Mouse (Mus musculus): ENCODE data around the gene Tubg2. TPM values are rescaled to one million over a fixed set of nuclear protein-coding genes. Genes with fewer than 3 reads are reported as not detected.

Gene Tubg2
- polyA plus RNA-seq, 1 experiment from 2014 or later: 6.3 TPM

DNA sequence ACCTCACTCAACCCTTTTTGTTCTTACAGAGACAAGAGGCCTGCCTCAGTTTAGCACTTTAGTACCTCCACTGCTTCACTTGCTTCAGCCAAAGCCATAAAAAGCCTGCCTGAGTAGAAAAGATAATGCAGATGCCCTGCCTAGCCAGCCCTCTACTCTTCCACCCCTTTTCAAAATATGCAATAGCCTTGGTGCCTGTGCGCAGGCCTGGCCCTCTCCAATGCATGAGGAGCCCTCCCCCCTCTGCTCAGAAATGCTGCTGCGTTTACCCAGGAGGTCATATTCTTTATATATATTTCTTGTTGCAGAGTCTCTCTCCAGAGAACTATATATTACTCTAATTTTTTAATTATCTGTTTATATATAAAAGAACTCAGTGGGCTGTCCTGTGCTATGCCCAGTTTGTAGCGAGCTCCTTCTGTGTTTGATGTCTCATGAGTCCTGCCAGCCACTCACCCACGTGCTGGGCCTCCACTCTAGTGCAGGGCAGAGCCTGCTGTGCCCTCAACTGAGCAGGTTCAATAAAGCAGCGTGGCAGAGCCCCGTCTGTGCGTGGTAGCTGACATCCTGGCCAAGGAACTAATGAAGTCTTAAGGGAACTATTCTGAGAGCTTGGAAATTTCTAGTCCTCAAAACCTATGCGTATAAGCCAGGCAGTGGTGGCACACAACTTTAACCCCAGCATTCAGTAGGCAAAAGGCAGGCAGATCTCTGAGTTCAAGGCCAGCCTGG, 34.6 kb downstream of the Tubg2 start:
- Histone ChIP-seq H3K4me2 (no peak overlapping the region), H3K27me3 (no peaks in the 10 kb centered on the region), H3K27ac (peak overlapping the region; percentile 72; the same call in 1 of the 2 replicates), H3K4me1 (replicated peaks) (peaks cover 27% of the 10 kb centered on the region), H3K4me3 (replicated peaks) (no peak overlapping the region), H3K36me3 (peaks cover 29% of the 10 kb centered on the region), H3K9ac (replicated peaks) (0 out of 2 replicates have a peak overlapping the region, but pooled peaks have one; percentile 23), H3K9me3 (no peaks in the 10 kb centered on the region)
- ATAC-seq (ENCODE audit: insufficient number of reproducible peaks, insufficient read depth, low FRiP score, low TSS enrichment, low read depth): no peak
- WGBS: 40% methylated on average over 8 of the region's 8 CpGs

- no peak overlapping the region for H3K9ac ChIP-seq (replicated peaks)
- H3K27me3 ChIP-seq: no peaks in the 10 kb centered on the region
- no peak overlapping the region for H3K4me3 ChIP-seq (replicated peaks)
- peaks cover 27% of the 10 kb centered on the region for H3K4me1 ChIP-seq (replicated peaks)
- H3K4me2 ChIP-seq: no peak overlapping the region
- H3K36me3 ChIP-seq: peaks cover 38% of the 10 kb centered on the region
- 41% methylated on average over 17 of the region's 17 CpGs for WGBS
- no peaks in the 10 kb centered on the region for H3K9me3 ChIP-seq
- H3K27ac ChIP-seq: peak overlapping the region; percentile 69; the same call in 1 of the 2 replicates
- ATAC-seq (ENCODE audit: insufficient number of reproducible peaks, insufficient read depth, low FRiP score, low TSS enrichment, low read depth): no peak
Measured at GRCm38 (mm10) chr11:101190913-101191907, 35.5 kb downstream of the Tubg2 start.

DNA sequence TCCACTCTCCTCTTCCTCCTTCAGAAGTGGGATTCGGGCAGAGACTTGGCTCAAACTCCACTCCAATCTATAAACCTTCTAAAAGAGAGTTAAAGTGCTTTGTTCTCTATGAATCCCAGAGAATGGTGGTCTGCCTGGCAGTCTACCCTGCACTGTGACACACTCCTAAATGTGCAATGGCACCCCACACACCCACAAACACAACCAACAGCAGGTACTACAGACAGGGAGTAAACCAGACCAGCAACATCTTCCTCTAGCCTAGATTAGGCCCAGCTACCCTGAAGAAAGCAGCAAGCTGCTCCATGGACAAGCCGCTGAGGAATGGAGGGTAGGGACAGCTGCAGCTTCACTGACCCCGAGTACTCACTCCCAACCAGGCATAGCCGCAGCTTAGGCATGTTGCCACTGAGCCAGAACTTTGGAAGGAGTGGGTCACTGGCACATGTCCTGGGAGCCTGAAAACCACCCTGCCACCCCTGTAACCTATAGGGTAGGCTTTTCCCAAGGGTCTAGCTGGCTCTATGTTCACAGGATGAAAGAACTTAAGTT, 36.3 kb downstream of the Tubg2 start:
- no peak for ATAC-seq (ENCODE audit: insufficient number of reproducible peaks, insufficient read depth, low FRiP score, low TSS enrichment, low read depth)
- Histone ChIP-seq H3K4me2 (no peak overlapping the region), H3K27ac (no peak overlapping the region), H3K4me1 (replicated peaks) (peaks cover 27% of the 10 kb centered on the region), H3K9me3 (no peaks in the 10 kb centered on the region), H3K36me3 (peaks cover 46% of the 10 kb centered on the region), H3K27me3 (no peaks in the 10 kb centered on the region), H3K4me3 (replicated peaks) (no peak overlapping the region), H3K9ac (replicated peaks) (no peak overlapping the region)
- WGBS: 78% methylated on average over 4 of the region's 4 CpGs

- no peak overlapping the region for H3K4me2 ChIP-seq
- H3K9me3 ChIP-seq: no peaks in the 10 kb centered on the region
- H3K36me3 ChIP-seq: peaks cover 52% of the 10 kb centered on the region
- H3K4me3 ChIP-seq (replicated peaks): no peak overlapping the region
- H3K27me3 ChIP-seq: no peaks in the 10 kb centered on the region
- H3K27ac ChIP-seq: no peak overlapping the region
- H3K9ac ChIP-seq (replicated peaks): no peak overlapping the region
- peaks cover 27% of the 10 kb centered on the region for H3K4me1 ChIP-seq (replicated peaks)
- WGBS: 93% methylated on average over 6 of the region's 6 CpGs
- no peak for ATAC-seq (ENCODE audit: insufficient number of reproducible peaks, insufficient read depth, low FRiP score, low TSS enrichment, low read depth)
Measured at GRCm38 (mm10) chr11:101192646-101193045, 36.9 kb downstream of the Tubg2 start.

DNA sequence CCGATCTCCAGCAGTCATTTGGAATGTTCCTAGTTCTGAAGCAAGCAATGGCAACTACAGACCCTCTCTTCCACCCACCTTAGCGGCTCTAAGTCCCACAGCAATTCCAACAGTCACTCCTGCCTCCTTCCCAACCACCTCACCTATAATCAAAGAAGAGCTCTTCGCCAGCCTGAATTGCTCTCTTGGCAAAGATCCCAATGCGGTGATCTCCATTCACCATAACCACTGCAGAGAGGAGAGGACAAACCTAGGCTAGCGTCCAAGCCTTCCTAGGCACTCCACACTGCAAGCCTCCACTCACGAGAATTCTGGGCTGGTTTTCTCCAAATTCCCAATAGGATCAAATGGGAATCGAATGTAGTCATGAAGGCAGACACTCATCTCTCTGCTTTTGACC, 37.4 kb downstream of the Tubg2 start:
- Histone ChIP-seq H3K27me3 (no peaks in the 10 kb centered on the region), H3K4me2 (no peak overlapping the region), H3K9ac (replicated peaks) (no peak overlapping the region), H3K36me3 (peaks cover 57% of the 10 kb centered on the region), H3K9me3 (no peaks in the 10 kb centered on the region), H3K4me1 (replicated peaks) (peaks cover 27% of the 10 kb centered on the region), H3K27ac (no peak overlapping the region), H3K4me3 (replicated peaks) (no peak overlapping the region)
- 86% methylated on average over 7 of the region's 7 CpGs for whole genome bisulfite sequencing
- no peak for ATAC-seq (ENCODE audit: insufficient number of reproducible peaks, insufficient read depth, low FRiP score, low TSS enrichment, low read depth)

DNA sequence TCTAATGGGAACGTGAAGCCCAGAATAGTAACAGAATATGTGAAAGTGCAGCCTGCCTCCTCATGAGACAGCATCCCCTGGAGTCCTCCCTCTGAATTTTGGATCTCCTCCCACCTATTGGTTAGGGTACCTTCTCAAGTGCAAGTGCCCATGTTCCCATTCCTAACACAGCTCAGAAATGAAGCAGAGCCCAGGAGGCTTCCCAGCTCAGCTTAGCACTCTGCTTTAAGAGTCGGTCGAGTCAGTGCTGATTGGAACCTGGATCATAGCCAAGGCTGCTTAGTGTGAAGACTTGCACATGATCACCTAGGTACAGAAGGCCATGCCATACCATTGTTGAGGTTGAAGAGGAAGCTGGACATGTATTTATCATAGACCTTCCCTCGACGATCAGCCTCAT, 38.4 kb downstream of the Tubg2 start:
- H3K27ac ChIP-seq: no peak overlapping the region
- H3K9me3 ChIP-seq: no peaks in the 10 kb centered on the region
- no peak for ATAC-seq (ENCODE audit: insufficient number of reproducible peaks, insufficient read depth, low FRiP score, low TSS enrichment, low read depth)
- peaks cover 67% of the 10 kb centered on the region for H3K36me3 ChIP-seq
- H3K27me3 ChIP-seq: no peaks in the 10 kb centered on the region
- H3K9ac ChIP-seq (replicated peaks): no peak overlapping the region
- H3K4me1 ChIP-seq (replicated peaks): peaks cover 26% of the 10 kb centered on the region
- no peak overlapping the region for H3K4me2 ChIP-seq
- H3K4me3 ChIP-seq (replicated peaks): no peak overlapping the region
- WGBS: 87% methylated on average over 5 of the region's 5 CpGs

DNA sequence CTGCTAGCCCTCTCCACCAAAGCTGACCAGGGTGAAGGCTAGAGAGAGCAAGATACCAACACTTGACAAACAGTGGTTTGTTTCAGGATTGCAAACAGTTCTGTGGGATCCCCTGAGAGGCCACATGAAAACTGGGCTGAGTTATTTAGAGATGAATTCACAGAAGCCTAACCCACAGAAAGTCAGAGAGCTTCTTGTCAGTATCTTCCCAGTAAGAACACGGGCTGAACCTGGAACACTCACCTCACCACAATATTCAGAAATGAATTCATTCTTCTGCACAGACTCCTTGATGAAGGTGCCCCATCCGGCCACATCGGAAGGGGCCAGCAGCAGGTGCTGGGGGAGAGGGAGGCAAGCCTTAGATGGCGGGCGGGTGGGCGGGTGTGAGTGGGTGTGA, 38.9 kb downstream of the Tubg2 start:
- no peaks in the 10 kb centered on the region for H3K9me3 ChIP-seq
- H3K27me3 ChIP-seq: no peaks in the 10 kb centered on the region
- 82% methylated on average over 6 of the region's 6 CpGs for WGBS
- H3K4me1 ChIP-seq (replicated peaks): peaks cover 21% of the 10 kb centered on the region
- no peak overlapping the region for H3K4me2 ChIP-seq
- no peak overlapping the region for H3K9ac ChIP-seq (replicated peaks)
- H3K27ac ChIP-seq: no peak overlapping the region
- H3K4me3 ChIP-seq (replicated peaks): no peak overlapping the region
- no peak for ATAC-seq (ENCODE audit: insufficient number of reproducible peaks, insufficient read depth, low FRiP score, low TSS enrichment, low read depth)
- H3K36me3 ChIP-seq: peaks cover 72% of the 10 kb centered on the region

GRCm38 (mm10) chr11:101195101-101195500, 39.4 kb downstream of the Tubg2 start:
- WGBS: 55% methylated on average over 1 of the region's 1 CpGs
- H3K36me3 ChIP-seq: peaks cover 77% of the 10 kb centered on the region
- no peak overlapping the region for H3K4me2 ChIP-seq
- H3K9ac ChIP-seq (replicated peaks): no peak overlapping the region
- H3K4me1 ChIP-seq (replicated peaks): peaks cover 17% of the 10 kb centered on the region
- no peak overlapping the region for H3K4me3 ChIP-seq (replicated peaks)
- H3K9me3 ChIP-seq: no peaks in the 10 kb centered on the region
- no peaks in the 10 kb centered on the region for H3K27me3 ChIP-seq
- ATAC-seq (ENCODE audit: insufficient number of reproducible peaks, insufficient read depth, low FRiP score, low TSS enrichment, low read depth): no peak
- H3K27ac ChIP-seq: no peak overlapping the region

DNA sequence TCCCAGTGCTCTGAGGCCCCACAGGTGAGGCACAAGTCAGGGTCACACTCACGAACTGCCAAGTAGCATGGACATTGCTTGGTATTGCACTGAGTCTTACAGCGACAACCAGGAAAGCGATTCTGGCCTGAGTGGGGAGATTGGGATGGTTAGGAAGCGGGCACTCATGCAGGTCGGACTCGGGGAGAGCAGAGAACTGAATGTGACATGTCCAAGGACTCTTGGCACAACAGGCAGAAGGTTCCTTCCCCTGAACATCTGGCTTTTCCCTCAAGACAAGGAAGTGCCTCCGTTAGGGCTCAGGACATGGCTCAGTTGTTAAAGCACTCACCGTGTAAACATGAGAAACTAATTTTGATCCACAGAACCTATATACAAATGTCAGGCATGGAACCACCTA, 39.9 kb downstream of the Tubg2 start:
- Histone ChIP-seq H3K9me3 (no peaks in the 10 kb centered on the region), H3K27ac (no peak overlapping the region), H3K9ac (replicated peaks) (no peak overlapping the region)

GRCm38 (mm10) chr11:101196175-101196574, 40.5 kb downstream of the Tubg2 start:
- Histone ChIP-seq H3K4me2 (no peak overlapping the region), H3K9ac (replicated peaks) (no peak overlapping the region), H3K4me3 (replicated peaks) (no peak overlapping the region), H3K27ac (no peak overlapping the region), H3K4me1 (replicated peaks) (peaks cover 6% of the 10 kb centered on the region), H3K36me3 (peaks cover 87% of the 10 kb centered on the region), H3K27me3 (no peaks in the 10 kb centered on the region), H3K9me3 (no peaks in the 10 kb centered on the region)
- 89% methylated on average over 8 of the region's 8 CpGs for WGBS
- no peak for ATAC-seq (ENCODE audit: insufficient number of reproducible peaks, insufficient read depth, low FRiP score, low TSS enrichment, low read depth)

More for the DNA sequence above, 39.9 kb downstream of the Tubg2 start:
- no peak for ATAC-seq (ENCODE audit: insufficient number of reproducible peaks, insufficient read depth, low FRiP score, low TSS enrichment, low read depth)
- H3K4me1 ChIP-seq (replicated peaks): peaks cover 12% of the 10 kb centered on the region
- H3K4me3 ChIP-seq (replicated peaks): no peak overlapping the region
- H3K4me2 ChIP-seq: no peak overlapping the region
- WGBS: 89% methylated on average over 8 of the region's 8 CpGs
- H3K27me3 ChIP-seq: no peaks in the 10 kb centered on the region
- peaks cover 81% of the 10 kb centered on the region for H3K36me3 ChIP-seq

DNA sequence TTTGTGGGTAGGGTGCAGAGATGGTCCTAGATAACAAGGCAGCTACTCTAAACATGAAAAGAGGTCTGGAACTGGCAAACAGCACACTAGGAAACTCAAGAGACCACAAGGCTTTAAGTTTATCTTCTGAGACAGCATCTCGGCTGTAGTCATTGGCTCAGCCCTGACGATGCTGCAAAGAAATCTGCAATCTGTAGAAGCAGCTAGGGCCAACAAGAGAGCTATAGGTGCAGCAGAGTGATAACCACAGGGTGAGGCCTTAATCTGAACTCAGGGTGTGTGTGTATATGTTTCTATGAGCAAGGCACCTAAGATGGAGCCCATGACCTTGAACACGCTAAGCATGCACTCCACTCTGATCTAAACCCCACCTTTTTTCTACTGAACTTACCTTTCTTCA, 43.8 kb downstream of the Tubg2 start:
- no peak overlapping the region for H3K27ac ChIP-seq
- H3K4me3 ChIP-seq (replicated peaks): no peak overlapping the region
- H3K4me2 ChIP-seq: no peak overlapping the region
- H3K9me3 ChIP-seq: no peaks in the 10 kb centered on the region
- H3K36me3 ChIP-seq: peaks cover 90% of the 10 kb centered on the region
- H3K4me1 ChIP-seq (replicated peaks): no peaks in the 10 kb centered on the region
- no peak overlapping the region for H3K9ac ChIP-seq (replicated peaks)
- no peak for ATAC-seq (ENCODE audit: insufficient number of reproducible peaks, insufficient read depth, low FRiP score, low TSS enrichment, low read depth)
- 86% methylated on average over 3 of the region's 3 CpGs for WGBS
- H3K27me3 ChIP-seq: no peaks in the 10 kb centered on the region
